Comparison of ENCODE assay signal across 17 mouse cellular contexts in the genomic region with DNA sequence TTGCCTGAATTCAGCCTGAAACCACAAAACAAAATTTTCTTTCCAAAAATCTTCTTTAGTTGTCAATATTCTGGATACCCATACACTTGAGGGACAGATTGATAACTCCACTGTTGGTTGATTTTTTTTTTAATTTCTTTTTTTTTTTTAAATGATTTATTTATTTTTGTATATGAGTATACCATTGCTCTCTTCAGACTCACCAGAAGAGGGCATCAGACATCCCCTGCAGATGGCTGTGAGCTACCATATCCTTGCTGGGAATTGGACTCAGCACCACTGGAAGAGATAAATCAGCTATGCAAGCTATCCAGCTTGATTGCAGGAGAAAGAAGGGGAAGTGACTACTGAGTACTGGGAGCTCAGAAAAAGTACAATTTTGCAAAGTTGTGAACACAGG. TPM values are rescaled to one million over a fixed set of nuclear protein-coding genes. Genes with fewer than 3 reads are reported as not detected.
"Had no signal": no experiment of that assay in that cellular context is flagged by ENCODE, and none has a peak within 500 bp of the region (broad histone marks: within the 10 kb centered on the region; RNA-seq: fewer than 3 reads in every experiment).

No protein-coding gene starts in this region.

RNA-seq across cellular contexts. Expression of gene Gm14139, which starts 0.5 kb away (rescaled TPM):
- total RNA-seq: megakaryocyte, adult 5-6 weeks; megakaryocyte-erythroid progenitor cell, adult 5-6 weeks had no signal
- polyA plus RNA-seq: lung, embryonic 14.5 days; lung, embryonic 16.5 days; midbrain, embryonic 12.5 days; midbrain, embryonic 14.5 days; midbrain, embryonic 16.5 days; neural tube, embryonic 12.5 days; neural tube, embryonic 14.5 days; spleen, adult 2 months; thymus, adult 2 months; urinary bladder, adult 2 months had no signal

RNA-seq across cellular contexts. Expression of gene Gm10770, which starts 1.6 kb away (rescaled TPM):
- total RNA-seq: megakaryocyte, adult 5-6 weeks; megakaryocyte-erythroid progenitor cell, adult 5-6 weeks; neutrophil, adult 5-6 weeks had no signal
- polyA plus RNA-seq: lung, embryonic 14.5 days; lung, embryonic 16.5 days; midbrain, embryonic 10.5 days; midbrain, embryonic 12.5 days; midbrain, embryonic 14.5 days; midbrain, embryonic 16.5 days; neural tube, embryonic 12.5 days; neural tube, embryonic 14.5 days; spleen, adult 2 months; stomach, embryonic 15.5 days; stomach, postnatal 0 days; testis, adult 2 months; thymus, adult 2 months; urinary bladder, adult 2 months had no signal
